ENCODE assay signal across 35 mouse cellular contexts in genomic region chr10:117757259-117757658, GRCm38 (mm10).
"Had no signal": no experiment of that assay in that cellular context is flagged by ENCODE, and none has a peak within 500 bp of the region (broad histone marks: within the 10 kb centered on the region; RNA-seq: fewer than 3 reads in every experiment).

No protein-coding gene starts in this region.

- H3K27ac ChIP-seq: heart, embryonic 10.5 days; heart, embryonic 13.5 days; heart, embryonic 15.5 days; hindbrain, embryonic 10.5 days; hindbrain, embryonic 12.5 days; hindbrain, embryonic 13.5 days; hindbrain, embryonic 14.5 days; hindbrain, embryonic 15.5 days; hindbrain, postnatal 0 days; intestine, embryonic 15.5 days; kidney, embryonic 15.5 days; kidney, postnatal 0 days; layer of hippocampus, adult 2 months had no signal

- H3K9ac ChIP-seq: heart, embryonic 12.5 days; heart, embryonic 13.5 days; heart, embryonic 15.5 days; hindbrain, embryonic 12.5 days; hindbrain, embryonic 13.5 days; hindbrain, embryonic 14.5 days; hindbrain, embryonic 15.5 days; intestine, embryonic 15.5 days; kidney, embryonic 15.5 days had no signal

- DNase-seq: heart, postnatal 10 days; heart, postnatal 14 days; heart, postnatal 36 days; heart, postnatal 4 days; kidney, adult 11 months; kidney, adult 18-20 months; kidney, adult 2 months; kidney, adult 8-10 months; kidney, adult 9 months; kidney, postnatal 10 days; kidney, postnatal 14 days; kidney, postnatal 25 days; kidney, postnatal 36 days; kidney, postnatal 4 days; layer of hippocampus, adult 9-11 months; layer of hippocampus, postnatal 36 days had no signal

- H3K27me3 ChIP-seq: heart, embryonic 12.5 days; heart, embryonic 13.5 days; heart, embryonic 15.5 days; hindbrain, embryonic 12.5 days; hindbrain, embryonic 13.5 days; hindbrain, embryonic 15.5 days; intestine, embryonic 15.5 days; kidney, embryonic 15.5 days had no signal

- ATAC-seq: hindbrain, embryonic 16.5 days; hindbrain, postnatal 0 days; inflammation-experienced regulatory T-cells, adult 6 months; intestine, embryonic 15.5 days; intestine, embryonic 16.5 days; intestine, postnatal 0 days had no signal

- H3K4me3 ChIP-seq: heart, embryonic 10.5 days; heart, embryonic 12.5 days; heart, embryonic 13.5 days; heart, embryonic 15.5 days; hindbrain, embryonic 10.5 days; hindbrain, embryonic 12.5 days; hindbrain, embryonic 13.5 days; hindbrain, embryonic 15.5 days; intestine, embryonic 15.5 days; kidney, embryonic 15.5 days; layer of hippocampus, adult 2 months had no signal

- H3K4me2 ChIP-seq: heart, embryonic 11.5 days; heart, embryonic 12.5 days; heart, embryonic 13.5 days; heart, embryonic 15.5 days; hindbrain, embryonic 12.5 days; hindbrain, embryonic 13.5 days; hindbrain, embryonic 14.5 days; hindbrain, embryonic 15.5 days; intestine, embryonic 15.5 days; kidney, embryonic 15.5 days had no signal

- H3K4me1 ChIP-seq: heart, embryonic 10.5 days; heart, embryonic 12.5 days; heart, embryonic 13.5 days; heart, embryonic 15.5 days; hindbrain, embryonic 10.5 days; hindbrain, embryonic 12.5 days; hindbrain, embryonic 13.5 days; hindbrain, embryonic 15.5 days; intestine, embryonic 15.5 days; kidney, embryonic 15.5 days had no signal

- H3K9me3 ChIP-seq: heart, embryonic 10.5 days; heart, embryonic 12.5 days; heart, embryonic 13.5 days; heart, embryonic 15.5 days; hindbrain, embryonic 10.5 days; hindbrain, embryonic 12.5 days; hindbrain, embryonic 13.5 days; hindbrain, embryonic 15.5 days; intestine, embryonic 15.5 days; kidney, embryonic 15.5 days had no signal
